Mouse (Mus musculus): Measurements from ENCODE around the gene Tmem59l. TPM values are rescaled to one million over a fixed set of nuclear protein-coding genes. Genes with fewer than 3 reads are reported as not detected.

Tmem59l gene
- total RNA-seq, 2 experiments from 2014 or later, result not detected

GRCm38 (mm10) chr8:70509281-70509952 lies 22.3 kb upstream of the Tmem59l start:
- no peak for DNase-seq (ENCODE audit: low spot score in 2 of 2)

- no peak for DNase-seq (ENCODE audit: low spot score in 2 of 2)
Measured at GRCm38 (mm10) chr8:70507027-70507393, 19.9 kb upstream of the Tmem59l start.

GRCm38 (mm10) chr8:70506328-70507026 lies 19.3 kb upstream of the Tmem59l start, which contains the start of gene Rex1bd:
Gene Rex1bd (minus strand): TSS chr8:70506752.
- DNase-seq (ENCODE audit: low spot score in 2 of 2), result peak; percentile 86 to 95

- DNase-seq (ENCODE audit: low spot score in 2 of 2), result no peak
Measured at GRCm38 (mm10) chr8:70505698-70506327, 18.7 kb upstream of the Tmem59l start.

GRCm38 (mm10) chr8:70504851-70505250 lies 17.7 kb upstream of the Tmem59l start:
- peak in 1 of 2 experiments; percentile 80 for DNase-seq (ENCODE audit: low spot score in 2 of 2)

GRCm38 (mm10) chr8:70504291-70504716 lies 17.1 kb upstream of the Tmem59l start:
- DNase-seq (ENCODE audit: low spot score in 2 of 2), result peak; percentile 74 to 82

GRCm38 (mm10) chr8:70503062-70503750 lies 16.0 kb upstream of the Tmem59l start:
- peak; percentile 73 to 77 for DNase-seq (ENCODE audit: low spot score in 2 of 2)

- DNase-seq (ENCODE audit: low spot score in 2 of 2), result no peak
Measured at GRCm38 (mm10) chr8:70502540-70502939, 15.4 kb upstream of the Tmem59l start.

- peak in 1 of 2 experiments; percentile 81 for DNase-seq (ENCODE audit: low spot score in 2 of 2)
Measured at GRCm38 (mm10) chr8:70501820-70502529, 14.8 kb upstream of the Tmem59l start.

GRCm38 (mm10) chr8:70500386-70501301 lies 13.5 kb upstream of the Tmem59l start:
- no peak for DNase-seq (ENCODE audit: low spot score in 2 of 2)

GRCm38 (mm10) chr8:70495771-70496062 lies 8.6 kb upstream of the Tmem59l start:
- DNase-seq (ENCODE audit: low spot score in 2 of 2), result no peak

GRCm38 (mm10) chr8:70495001-70495770 lies 8.0 kb upstream of the Tmem59l start:
- no peak for DNase-seq (ENCODE audit: low spot score in 2 of 2)

GRCm38 (mm10) chr8:70494416-70494945 lies 7.3 kb upstream of the Tmem59l start:
- DNase-seq (ENCODE audit: low spot score in 2 of 2), result no peak

GRCm38 (mm10) chr8:70493692-70494415 lies 6.7 kb upstream of the Tmem59l start:
- no peak for DNase-seq (ENCODE audit: low spot score in 2 of 2)

GRCm38 (mm10) chr8:70492664-70493640 lies 5.8 kb upstream of the Tmem59l start, which contains the start of gene Crlf1:
Gene Crlf1 (plus strand): TSS chr8:70493158.
- no peak for DNase-seq (ENCODE audit: low spot score in 2 of 2)

- DNase-seq (ENCODE audit: low spot score in 2 of 2), result no peak
Measured at GRCm38 (mm10) chr8:70490880-70491495, 3.8 kb upstream of the Tmem59l start.

Data from gastrocnemius, postnatal 4 days (tissue).